Mouse (Mus musculus): ENCODE measurements at regions not wholly inside any gene's neighbourhood (a gene's known extent, or its start where the extent isn't known, plus 50 kb on each side); places are given as distances from the start of the nearest gene placed in this dataset.
"Not testable (repeated sequence)": the region's sequence is repeated elsewhere in the genome, so short reads cannot be mapped to it uniquely, and the experiment has no call there.

- DNase-seq (ENCODE audit: low read depth): no peak
Measured at GRCm38 (mm10) chr17:48672749-48673148, 218.0 kb downstream of the Unc5cl start.

GRCm38 (mm10) chr17:48678216-48678832, 223.6 kb downstream of the Unc5cl start:
- no peak for DNase-seq (ENCODE audit: low read depth)

GRCm38 (mm10) chr17:48680331-48680730, 225.6 kb downstream of the Unc5cl start:
- no peak for DNase-seq (ENCODE audit: low read depth)

GRCm38 (mm10) chr17:48688944-48689343, 234.2 kb downstream of the Unc5cl start:
- DNase-seq (ENCODE audit: low read depth): no peak

- DNase-seq (ENCODE audit: low read depth): no peak
Measured at GRCm38 (mm10) chr17:48698456-48698855, 233.7 kb upstream of the Lrfn2 start.

- DNase-seq (ENCODE audit: low read depth): no peak
Measured at GRCm38 (mm10) chr17:48700591-48700990, 231.6 kb upstream of the Lrfn2 start.

GRCm38 (mm10) chr17:48720506-48720905, 211.7 kb upstream of the Lrfn2 start:
- no peak for DNase-seq (ENCODE audit: low read depth)

- no peak for DNase-seq (ENCODE audit: low read depth)
Measured at GRCm38 (mm10) chr17:48723286-48723685, 208.9 kb upstream of the Lrfn2 start.

GRCm38 (mm10) chr17:48724513-48725112, 207.6 kb upstream of the Lrfn2 start:
- DNase-seq (ENCODE audit: low read depth): no peak

GRCm38 (mm10) chr17:48726460-48726859, 205.7 kb upstream of the Lrfn2 start:
- no peak for DNase-seq (ENCODE audit: low read depth)

GRCm38 (mm10) chr17:48733801-48734200, 198.4 kb upstream of the Lrfn2 start:
- no peak for DNase-seq (ENCODE audit: low read depth)

GRCm38 (mm10) chr17:48737181-48737580, 195.0 kb upstream of the Lrfn2 start:
- not testable (repeated sequence) for DNase-seq (ENCODE audit: low read depth)

- DNase-seq (ENCODE audit: low read depth): no peak
Measured at GRCm38 (mm10) chr17:48738708-48739107, 193.5 kb upstream of the Lrfn2 start.

- DNase-seq (ENCODE audit: low read depth): no peak
Measured at GRCm38 (mm10) chr17:48742769-48743405, 189.3 kb upstream of the Lrfn2 start.

GRCm38 (mm10) chr17:48770099-48770498, 162.1 kb upstream of the Lrfn2 start:
- DNase-seq (ENCODE audit: low read depth): no peak

GRCm38 (mm10) chr17:48771721-48772320, 160.4 kb upstream of the Lrfn2 start:
- no peak for DNase-seq (ENCODE audit: low read depth)

- no peak for DNase-seq (ENCODE audit: low read depth)
Measured at GRCm38 (mm10) chr17:48774172-48774890, 157.8 kb upstream of the Lrfn2 start.

- no peak for DNase-seq (ENCODE audit: low read depth)
Measured at GRCm38 (mm10) chr17:48775479-48775878, 156.7 kb upstream of the Lrfn2 start.

GRCm38 (mm10) chr17:48776502-48776902, 155.7 kb upstream of the Lrfn2 start:
- no peak for DNase-seq (ENCODE audit: low read depth)

GRCm38 (mm10) chr17:48780217-48780616, 152.0 kb upstream of the Lrfn2 start:
- no peak for DNase-seq (ENCODE audit: low read depth)

- DNase-seq (ENCODE audit: low read depth): no peak
Measured at GRCm38 (mm10) chr17:48784417-48784816, 147.8 kb upstream of the Lrfn2 start.

- no peak for DNase-seq (ENCODE audit: low read depth)
Measured at GRCm38 (mm10) chr17:48786501-48786900, 145.7 kb upstream of the Lrfn2 start.

Measured in fibroblast of lung, adult 2 months (primary cell).